In genomic region chr1:86441980-86442831, GRCm38 (mm10) we compare ENCODE assay signal across 8 mouse cellular contexts. TPM values are rescaled to one million over a fixed set of nuclear protein-coding genes. Genes with fewer than 3 reads are reported as not detected.
DNase-seq lines count a peak whose midpoint lies in the region; ATAC-seq and TF ChIP-seq lines count a peak whose summit lies in the region.

No protein-coding gene starts in this region.

- TF ChIP-seq POLR2A in testis, adult 2 months (IDR thresholded peaks at IDR 0.05; ENCODE audit: control insufficient read depth, low read depth, low read length), result peak; percentile 65; the same call in 1 of the 2 replicates

- no peak for TF ChIP-seq CTCF in heart, postnatal 0 days (IDR thresholded peaks at IDR 0.05; ENCODE audit: low read depth)
- TF ChIP-seq CTCF in liver, postnatal 0 days (IDR thresholded peaks at IDR 0.05; ENCODE audit: low read depth), result no peak
- TF ChIP-seq CTCF in testis, adult 2 months (IDR thresholded peaks at IDR 0.05; ENCODE audit: control insufficient read depth, insufficient read depth, insufficient replicate concordance, low read depth, low read length), result no peak

- peak; percentile 56 to 57 for DNase-seq in CD8-positive naive resting alpha-beta T cell, adult 2 months (ENCODE audit: low read depth in 2 of 2, low spot score in 2 of 2)
- peak; percentile 72 for DNase-seq in c-Kit-positive CD71-positive TER-119-positive erythroid progenitor cells, embryonic 14.5 days (ENCODE audit: low spot score)
- peak; percentile 83 for DNase-seq in heart, postnatal 0 days (ENCODE audit: low spot score)
- peak; percentile 90 to 95 for DNase-seq in kidney, postnatal 4 days
- peak; percentile 83 for DNase-seq in liver, postnatal 0 days

- peak; percentile 82; the same call in 1 of the 2 replicates for TF ChIP-seq EP300 in heart, postnatal 0 days (IDR thresholded peaks at IDR 0.05; ENCODE audit: low read depth)
- no peak; the same call in 1 of the 2 replicates for TF ChIP-seq EP300 in liver, postnatal 0 days (IDR thresholded peaks at IDR 0.05; ENCODE audit: low read depth)

- H3K9ac ChIP-seq in forebrain, embryonic 12.5 days, result peak overlapping the region; percentile 88
- peak overlapping the region; percentile 77 for H3K9ac ChIP-seq in heart, postnatal 0 days (replicated peaks; ENCODE audit: low read depth, low read length)
- H3K9ac ChIP-seq in liver, postnatal 0 days (replicated peaks), result peak overlapping the region; percentile 73
- peak overlapping the region; percentile 90 for H3K9ac ChIP-seq in neural tube, embryonic 13.5 days

- peaks cover 56% of the 10 kb centered on the region for H3K4me1 ChIP-seq in forebrain, embryonic 12.5 days
- H3K4me1 ChIP-seq in heart, postnatal 0 days (ENCODE audit: control insufficient read depth, insufficient read depth), result peaks cover 36% of the 10 kb centered on the region
- peaks cover 46% of the 10 kb centered on the region for H3K4me1 ChIP-seq in liver, postnatal 0 days (ENCODE audit: insufficient read depth)
- peaks cover 66% of the 10 kb centered on the region for H3K4me1 ChIP-seq in neural tube, embryonic 13.5 days (replicated peaks)
- H3K4me1 ChIP-seq in testis, adult 2 months (ENCODE audit: control insufficient read depth, insufficient read depth, low read length), result peaks cover 19% of the 10 kb centered on the region

- H3K27ac ChIP-seq in forebrain, embryonic 12.5 days, result peak overlapping the region; percentile 99
- H3K27ac ChIP-seq in heart, postnatal 0 days (ENCODE audit: low read depth), result peak overlapping the region; percentile 100
- peak overlapping the region; percentile 94 for H3K27ac ChIP-seq in liver, postnatal 0 days (ENCODE audit: low read depth)
- peak overlapping the region; percentile 99 for H3K27ac ChIP-seq in neural tube, embryonic 13.5 days (replicated peaks)
- peak overlapping the region; percentile 88 for H3K27ac ChIP-seq in testis, adult 2 months (ENCODE audit: control insufficient read depth, insufficient read depth, low read depth, low read length)

- ATAC-seq in forebrain, embryonic 12.5 days (ENCODE audit: low FRiP score), result peak; percentile 79
- peak; percentile 64 for ATAC-seq in heart, postnatal 0 days (ENCODE audit: insufficient read depth, low read depth)
- ATAC-seq in liver, postnatal 0 days, result peak; percentile 60
- ATAC-seq in neural tube, embryonic 13.5 days (ENCODE audit: low read depth), result peak; percentile 75

- H3K27me3 ChIP-seq in forebrain, embryonic 12.5 days, result no peaks in the 10 kb centered on the region
- H3K27me3 ChIP-seq in heart, postnatal 0 days (ENCODE audit: control insufficient read depth, insufficient read depth, low read length), result no peaks in the 10 kb centered on the region
- H3K27me3 ChIP-seq in liver, postnatal 0 days (ENCODE audit: insufficient read depth, low read length), result no peaks in the 10 kb centered on the region
- no peaks in the 10 kb centered on the region for H3K27me3 ChIP-seq in neural tube, embryonic 13.5 days
- no peaks in the 10 kb centered on the region for H3K27me3 ChIP-seq in testis, adult 2 months (ENCODE audit: control insufficient read depth, insufficient read depth, low read length)

- no peaks in the 10 kb centered on the region for H3K9me3 ChIP-seq in forebrain, embryonic 12.5 days
- no peaks in the 10 kb centered on the region for H3K9me3 ChIP-seq in heart, postnatal 0 days (replicated peaks; ENCODE audit: control insufficient read depth, low read length)
- no peaks in the 10 kb centered on the region for H3K9me3 ChIP-seq in liver, postnatal 0 days (ENCODE audit: low read length)
- H3K9me3 ChIP-seq in neural tube, embryonic 13.5 days, result no peaks in the 10 kb centered on the region

- under 1% methylated on average over 80 of the region's 81 CpGs for WGBS in forebrain, embryonic 12.5 days
- under 1% methylated on average over 79 of the region's 81 CpGs for WGBS in heart, postnatal 0 days
- under 1% methylated on average over 73 of the region's 81 CpGs for WGBS in liver, postnatal 0 days (ENCODE audit: insufficient replicate concordance)
- under 1% methylated on average over 78 of the region's 81 CpGs for WGBS in neural tube, embryonic 13.5 days

- H3K36me3 ChIP-seq in forebrain, embryonic 12.5 days (replicated peaks), result no peaks in the 10 kb centered on the region
- no peaks in the 10 kb centered on the region for H3K36me3 ChIP-seq in heart, postnatal 0 days (replicated peaks; ENCODE audit: control insufficient read depth, insufficient read depth, low read length)
- no peaks in the 10 kb centered on the region for H3K36me3 ChIP-seq in liver, postnatal 0 days (replicated peaks; ENCODE audit: insufficient read depth, low read length)
- no peaks in the 10 kb centered on the region for H3K36me3 ChIP-seq in neural tube, embryonic 13.5 days
- H3K36me3 ChIP-seq in testis, adult 2 months (ENCODE audit: control insufficient read depth, insufficient read depth, low read length), result no peaks in the 10 kb centered on the region

- peak overlapping the region; percentile 76 for H3K4me2 ChIP-seq in forebrain, embryonic 12.5 days
- H3K4me2 ChIP-seq in heart, postnatal 0 days (ENCODE audit: low read depth, low read length), result peak overlapping the region; percentile 82
- peak overlapping the region; percentile 95 for H3K4me2 ChIP-seq in liver, postnatal 0 days (ENCODE audit: low read depth, low read length)
- H3K4me2 ChIP-seq in neural tube, embryonic 13.5 days, result peak overlapping the region; percentile 78

- peak overlapping the region; percentile 47 for H3K4me3 ChIP-seq in forebrain, embryonic 12.5 days (replicated peaks)
- peak overlapping the region; percentile 52 for H3K4me3 ChIP-seq in heart, postnatal 0 days (ENCODE audit: low read depth, low read length)
- peak overlapping the region; percentile 59 for H3K4me3 ChIP-seq in liver, postnatal 0 days (ENCODE audit: low read depth, low read length)
- H3K4me3 ChIP-seq in neural tube, embryonic 13.5 days, result peak overlapping the region; percentile 44
- peak overlapping the region; percentile 80 for H3K4me3 ChIP-seq in testis, adult 2 months (ENCODE audit: control insufficient read depth, low read depth, low read length)

RNA-seq across cellular contexts. Expression of gene Tex44, which starts 16.1 kb away (rescaled TPM):
- not detected in 2 replicates for polyA plus RNA-seq in forebrain, embryonic 12.5 days (2016; fragmentation: Nextera tagmentation; extraction: Ambion mirVana)
- total RNA-seq in heart, postnatal 0 days (2014; rRNA removed; ENCODE audit: low replicate concordance), result not detected in 2 replicates
- not detected in 2 replicates for polyA plus RNA-seq in heart, postnatal 0 days (2015; fragmentation: Nextera tagmentation; extraction: Ambion mirVana)
- not detected in 2 replicates for polyA plus RNA-seq in liver, postnatal 0 days (2015; fragmentation: Nextera tagmentation; extraction: Ambion mirVana)
- not detected in 2 replicates for polyA plus RNA-seq in neural tube, embryonic 13.5 days (2015; fragmentation: Nextera tagmentation; extraction: Ambion mirVana)
- polyA plus RNA-seq in testis, adult 2 months (2012; rRNA removed), result 140 and 142 TPM in 2 replicates

RNA-seq across cellular contexts. Expression of gene Nmur1, which starts 16.2 kb away (rescaled TPM):
- polyA plus RNA-seq in forebrain, embryonic 12.5 days (2016; fragmentation: Nextera tagmentation; extraction: Ambion mirVana), result not detected in 2 replicates
- 0.31 TPM in 1 of 2 replicates, not detected in the other for total RNA-seq in heart, postnatal 0 days (2014; rRNA removed; ENCODE audit: low replicate concordance)
- not detected in 2 replicates for polyA plus RNA-seq in heart, postnatal 0 days (2015; fragmentation: Nextera tagmentation; extraction: Ambion mirVana)
- polyA plus RNA-seq in liver, postnatal 0 days (2015; fragmentation: Nextera tagmentation; extraction: Ambion mirVana), result not detected in 2 replicates
- 0.49 TPM in 1 of 2 replicates, not detected in the other for polyA plus RNA-seq in neural tube, embryonic 13.5 days (2015; fragmentation: Nextera tagmentation; extraction: Ambion mirVana)
- polyA plus RNA-seq in testis, adult 2 months (2012; rRNA removed), result 11.7 and 23.8 TPM in 2 replicates

Comparison
In these comparisons a context has a peak if more than half of its experiments do, and no peak if none do; other contexts are left out.
1. Peak in every context shown above with its lines: DNase-seq, ATAC-seq, H3K4me3 ChIP-seq and H3K27ac ChIP-seq.
2. RNA of gene Tex44, which starts 16.1 kb away (polyA plus RNA-seq): 140 to 142 TPM in testis, adult 2 months; not detected in heart, postnatal 0 days, not detected in forebrain, embryonic 12.5 days, not detected in liver, postnatal 0 days and not detected in neural tube, embryonic 13.5 days; every median in the first group is over 100 times any median in the second.